Mouse (Mus musculus) lung, postnatal 10 days (tissue): ENCODE data around the gene H2afx.
"Not testable (repeated sequence)": the region's sequence is repeated elsewhere in the genome, so short reads cannot be mapped to it uniquely, and the experiment has no call there.

ENCODE experiments used
- DNase-seq: peaks from one replicate; pipeline ENCODE4 v3.0.0; 2021

Gene H2afx

DNA sequence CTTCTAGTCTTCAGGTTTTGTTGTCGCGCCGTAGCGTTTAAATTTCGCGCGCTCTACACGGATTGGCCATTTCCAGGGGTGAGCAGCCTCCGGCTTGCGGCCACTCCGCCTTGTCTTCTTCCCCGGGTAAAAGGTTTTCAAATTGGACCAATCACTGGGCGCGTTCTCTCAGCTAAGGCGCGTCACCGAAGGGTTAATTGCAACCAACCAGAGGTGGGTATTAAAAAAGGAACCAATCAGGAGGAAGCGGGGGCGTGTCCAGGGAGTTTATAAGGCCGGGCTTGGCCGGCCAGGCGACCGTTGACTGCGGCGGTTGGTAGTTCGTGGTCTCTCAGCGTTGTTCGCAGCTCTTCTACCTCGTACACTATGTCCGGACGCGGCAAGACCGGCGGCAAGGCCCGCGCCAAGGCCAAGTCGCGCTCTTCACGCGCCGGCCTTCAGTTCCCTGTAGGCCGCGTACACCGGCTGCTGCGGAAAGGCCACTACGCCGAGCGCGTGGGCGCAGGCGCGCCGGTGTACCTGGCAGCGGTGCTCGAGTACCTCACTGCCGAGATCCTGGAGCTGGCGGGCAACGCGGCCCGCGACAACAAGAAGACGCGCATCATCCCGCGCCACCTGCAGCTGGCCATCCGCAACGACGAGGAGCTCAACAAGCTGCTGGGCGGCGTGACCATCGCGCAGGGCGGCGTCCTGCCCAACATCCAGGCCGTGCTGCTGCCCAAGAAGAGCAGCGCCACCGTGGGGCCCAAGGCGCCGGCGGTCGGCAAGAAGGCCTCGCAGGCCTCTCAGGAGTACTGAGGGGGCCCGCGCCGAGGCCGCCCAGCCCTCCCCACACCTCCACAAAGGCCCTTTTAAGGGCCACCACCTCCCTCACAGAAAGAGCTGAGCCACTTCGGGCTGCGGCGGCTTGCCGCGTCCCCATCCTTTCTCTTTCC lies at the start of gene H2afx:
Gene H2afx, plus strand, starts transcription at position 299 of the 935 bp plus-strand sequence.
- DNase-seq, result peak; percentile 99

DNA sequence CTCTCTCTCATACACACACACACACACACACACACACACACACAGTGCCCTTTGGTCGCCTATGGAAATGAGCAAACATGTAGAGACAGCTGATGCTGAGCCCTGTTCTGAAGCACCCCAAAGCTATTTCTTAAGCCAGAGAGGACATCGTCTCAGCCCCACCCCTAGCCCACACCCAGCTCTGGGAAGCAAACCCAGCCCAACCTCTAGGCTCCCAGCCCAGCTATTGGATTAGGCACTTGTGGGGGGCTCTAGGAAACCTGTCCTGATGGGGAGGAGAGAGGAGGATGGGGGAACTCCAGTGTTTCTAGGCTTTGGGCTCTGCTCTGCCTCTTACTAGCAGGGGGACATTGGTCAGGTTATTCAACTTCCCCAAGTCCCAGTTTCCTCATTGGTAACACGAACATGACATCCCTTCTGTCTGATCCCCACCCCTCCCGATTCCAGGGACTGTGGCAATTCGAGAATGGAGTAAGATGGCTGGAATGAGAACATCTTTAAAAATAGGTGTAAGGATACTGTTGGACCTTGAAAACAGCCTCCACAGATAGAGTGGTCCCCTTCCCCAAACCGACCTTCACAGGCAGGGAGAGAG lies 48.1 kb upstream of the H2afx start:
- peak; percentile 19 for DNase-seq

DNA sequence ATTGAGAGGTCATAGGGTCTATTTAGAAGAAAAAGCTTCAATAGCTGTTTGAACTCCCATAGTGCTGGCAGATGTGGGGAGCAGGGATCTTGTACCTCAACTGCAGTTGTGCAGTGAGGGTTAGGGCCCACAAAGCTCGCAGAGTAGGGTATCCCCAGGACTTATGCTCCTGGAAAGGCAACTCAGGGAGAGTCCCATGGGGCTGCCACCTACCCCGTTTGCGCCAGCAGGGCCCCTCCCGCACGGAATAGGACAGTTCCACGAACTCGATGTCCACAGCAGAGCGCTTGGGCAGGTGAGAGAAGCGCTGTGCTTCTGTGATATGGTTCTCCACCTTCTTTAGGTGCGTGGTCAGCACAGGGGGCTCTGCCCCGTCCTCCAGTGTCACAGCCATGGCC lies 47.5 kb upstream of the H2afx start:
- DNase-seq, result no peak

DNA sequence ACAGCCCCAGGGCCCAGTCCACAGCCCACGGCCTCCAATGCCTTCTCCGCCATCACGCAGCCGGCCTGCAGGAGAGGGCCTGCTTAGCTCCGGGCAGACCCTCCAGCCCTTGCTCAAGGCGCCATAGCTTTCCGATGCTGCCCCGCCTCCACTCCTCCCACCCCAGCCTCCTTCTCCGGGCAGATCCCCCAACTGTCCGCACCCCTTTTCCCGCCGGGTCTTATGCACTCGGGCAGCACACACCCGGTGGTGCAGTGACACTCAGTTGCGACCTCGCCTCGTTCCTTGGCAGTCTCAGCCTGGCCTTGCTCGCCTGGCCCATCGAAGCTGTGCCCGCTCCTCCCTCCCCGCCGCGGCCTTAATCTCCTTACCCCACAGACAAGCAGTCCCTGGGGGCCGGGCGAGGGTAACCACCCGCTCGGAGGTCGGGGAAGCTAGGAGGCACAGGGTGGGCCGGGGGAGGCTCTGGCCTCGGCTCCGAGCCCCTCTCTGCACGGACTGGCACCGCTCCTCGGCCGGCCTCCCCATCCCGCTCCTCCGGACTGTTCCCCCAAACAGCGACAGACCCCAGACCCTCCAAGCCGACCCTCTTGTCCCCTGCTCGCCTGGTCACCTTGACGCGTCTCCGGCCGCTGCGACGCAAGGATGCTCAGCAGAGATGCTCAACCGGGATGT lies 47.0 kb upstream of the H2afx start:
- DNase-seq, result peak; percentile 37

DNA sequence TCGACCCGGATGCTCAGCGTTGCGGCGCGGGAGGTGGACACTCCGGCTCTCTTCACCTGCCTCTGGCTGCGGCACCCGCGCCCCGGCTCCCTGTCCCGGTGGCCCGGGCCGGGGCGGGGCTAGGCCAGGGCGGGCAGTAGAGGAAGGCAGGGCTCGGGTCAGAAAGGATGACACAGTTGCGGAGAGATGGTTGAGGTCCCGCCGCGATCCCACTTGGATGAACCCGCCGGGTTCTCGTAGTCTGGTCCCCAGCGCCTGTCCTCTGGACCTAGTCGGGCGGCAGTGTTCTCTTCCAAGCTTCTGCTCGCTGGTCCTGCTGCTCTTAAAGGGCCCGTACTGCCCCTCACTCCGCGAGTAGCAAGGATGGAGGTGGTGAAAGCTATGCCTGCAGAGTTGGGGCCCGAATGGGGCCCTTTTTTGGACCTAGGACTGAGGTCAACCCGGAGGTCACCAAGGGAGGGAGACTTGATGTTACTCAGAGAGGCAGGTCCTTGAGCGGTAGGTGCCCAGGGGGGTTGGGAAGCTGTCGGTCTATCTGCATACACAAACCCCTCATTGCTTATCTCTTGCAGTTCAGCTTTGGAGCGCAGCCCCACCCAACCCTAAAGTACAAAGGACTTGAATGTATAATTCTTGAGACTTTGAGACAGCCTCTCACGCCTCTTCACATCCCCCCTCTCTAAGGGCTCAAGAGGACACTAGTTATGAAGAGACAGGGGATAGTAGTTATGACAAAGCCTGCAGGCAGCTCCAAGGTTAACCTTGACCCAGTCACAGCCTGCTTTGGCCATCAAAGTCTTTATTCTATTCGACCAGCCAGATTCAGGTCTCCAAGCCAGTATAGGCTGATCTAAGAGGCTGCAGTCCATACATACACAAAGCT lies 46.2 kb upstream of the H2afx start, which contains the start of gene Abcg4:
Gene Abcg4, minus strand, starts transcription at position 540 of the 883 bp plus-strand sequence.
- peak; percentile 21 for DNase-seq

DNA sequence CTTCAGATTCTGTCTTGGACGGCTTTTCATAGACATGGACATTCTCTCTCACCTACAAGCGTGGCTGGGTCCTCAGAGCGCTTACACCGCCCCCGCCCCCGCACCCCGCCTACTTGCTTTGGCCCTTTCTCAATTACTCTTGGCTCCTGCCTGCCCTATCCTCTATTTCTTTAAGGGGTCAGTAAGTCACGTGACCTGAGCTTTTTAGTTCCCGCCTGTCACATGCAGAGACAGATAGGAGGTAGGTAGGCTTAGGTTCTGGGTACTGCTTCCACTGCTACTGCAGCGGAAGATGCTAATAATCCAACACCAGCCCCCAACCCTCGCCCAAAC lies 45.6 kb upstream of the H2afx start:
- no peak for DNase-seq

DNA sequence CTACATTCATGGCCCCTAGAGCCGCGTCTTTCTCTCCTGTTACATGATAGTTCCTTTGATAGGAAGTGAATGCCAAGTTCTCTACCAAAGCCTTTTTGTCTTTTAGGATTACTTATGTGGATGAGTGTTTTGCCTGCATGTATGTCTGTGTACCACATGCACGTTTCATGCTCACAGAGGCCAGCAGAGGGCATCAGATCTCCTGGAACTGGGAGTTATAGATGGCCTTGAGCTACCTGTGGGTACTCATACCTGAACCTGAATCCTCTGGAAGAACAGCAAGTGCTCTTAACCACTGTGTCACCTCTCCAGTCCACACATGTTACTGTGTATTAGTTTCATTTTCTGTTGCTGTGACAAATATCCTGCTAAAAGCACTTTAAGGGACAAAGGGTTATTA lies 42.0 kb upstream of the H2afx start:
- peak; percentile 61 for DNase-seq

DNA sequence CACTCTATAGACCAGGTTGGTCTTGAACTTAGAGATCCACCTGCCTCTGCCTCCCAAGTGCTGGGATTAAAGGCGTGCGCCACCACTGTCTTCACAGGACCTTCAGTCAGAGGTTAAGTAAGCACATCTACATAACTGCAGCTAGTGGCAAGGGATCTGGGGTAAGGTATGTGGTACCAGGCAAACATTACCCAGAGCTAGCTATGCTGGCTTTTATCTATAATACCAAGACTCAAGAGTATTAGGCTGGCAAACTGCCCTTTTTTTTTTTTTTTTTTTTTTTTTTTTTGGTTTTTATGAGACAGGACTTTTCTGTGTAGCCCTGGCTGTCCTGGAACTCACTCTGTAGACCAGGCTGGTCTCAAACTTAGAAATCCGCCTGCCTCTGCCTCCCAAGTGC lies 34.5 kb upstream of the H2afx start:
- DNase-seq, result not testable (repeated sequence)

DNA sequence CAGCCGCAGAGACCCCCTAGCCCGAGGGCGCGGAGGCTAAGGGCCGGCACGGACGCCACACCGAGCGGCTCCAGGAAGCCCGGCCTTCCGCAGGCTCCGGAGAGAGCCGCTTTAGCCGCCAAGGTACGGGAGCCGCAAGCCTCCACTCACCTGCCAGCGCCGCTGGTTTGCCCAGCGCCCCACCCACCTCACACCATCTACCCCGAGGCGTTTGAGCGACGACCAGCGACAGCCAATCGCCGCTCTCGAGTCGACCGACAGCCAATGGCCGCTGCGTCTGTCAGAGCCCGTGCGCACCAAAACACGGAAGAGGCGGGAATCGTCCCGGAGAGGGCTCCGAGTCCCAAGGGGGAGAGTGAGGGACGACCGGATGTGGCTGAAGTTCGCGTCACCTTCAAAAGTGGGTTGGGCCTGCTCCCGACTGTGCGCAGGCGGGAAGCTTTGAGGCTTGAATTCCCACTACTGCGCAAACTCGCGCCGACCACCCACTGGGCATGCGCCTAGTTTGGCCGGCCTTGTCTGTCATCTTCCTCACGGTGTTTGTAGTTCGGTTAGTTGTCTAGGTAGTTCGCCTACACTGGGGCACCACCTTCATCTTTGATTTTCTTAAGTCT lies 28.9 kb upstream of the H2afx start, which contains the start of gene Hinfp:
Gene Hinfp, minus strand, starts transcription at position 206 of the 614 bp plus-strand sequence.
- peak; percentile 99 for DNase-seq

DNA sequence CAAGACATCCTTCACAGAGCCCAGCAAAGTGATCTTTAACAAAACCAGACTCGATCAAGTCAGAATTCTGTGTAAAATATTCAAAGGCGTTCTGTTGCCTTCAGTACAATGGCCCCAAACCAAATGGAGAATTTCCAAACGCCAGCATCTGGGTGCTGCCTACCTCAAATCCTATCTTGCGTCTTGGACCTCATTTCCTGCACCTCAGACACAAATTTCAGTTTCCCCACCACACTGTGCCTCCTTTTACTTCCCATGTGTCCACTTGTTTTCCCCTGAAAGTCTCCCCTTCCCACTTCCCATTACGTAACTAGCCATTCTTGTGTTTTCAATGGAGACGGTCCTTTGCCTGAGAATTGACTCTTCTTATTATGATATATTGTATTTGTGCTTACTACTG lies 28.0 kb upstream of the H2afx start:
- no peak for DNase-seq

DNA sequence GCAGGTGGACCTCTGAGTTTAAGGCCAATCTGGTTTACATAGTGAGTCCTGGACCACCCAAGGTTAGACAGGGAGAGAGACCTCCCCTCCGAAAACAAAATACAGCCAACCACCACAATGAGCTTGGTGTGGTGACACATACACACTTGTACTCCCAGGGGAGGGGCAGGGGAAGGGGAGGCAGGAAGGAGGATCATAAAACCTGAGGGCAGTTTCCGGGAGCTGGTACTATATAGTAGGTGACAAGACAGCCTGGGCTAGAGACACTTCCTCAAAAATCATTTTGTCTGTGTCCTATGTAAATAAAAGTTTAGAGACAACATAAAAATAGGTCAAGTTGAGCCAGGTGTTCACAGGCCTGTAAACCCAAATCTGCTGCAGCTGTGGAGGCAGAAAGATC lies 27.2 kb upstream of the H2afx start:
- no peak for DNase-seq

DNA sequence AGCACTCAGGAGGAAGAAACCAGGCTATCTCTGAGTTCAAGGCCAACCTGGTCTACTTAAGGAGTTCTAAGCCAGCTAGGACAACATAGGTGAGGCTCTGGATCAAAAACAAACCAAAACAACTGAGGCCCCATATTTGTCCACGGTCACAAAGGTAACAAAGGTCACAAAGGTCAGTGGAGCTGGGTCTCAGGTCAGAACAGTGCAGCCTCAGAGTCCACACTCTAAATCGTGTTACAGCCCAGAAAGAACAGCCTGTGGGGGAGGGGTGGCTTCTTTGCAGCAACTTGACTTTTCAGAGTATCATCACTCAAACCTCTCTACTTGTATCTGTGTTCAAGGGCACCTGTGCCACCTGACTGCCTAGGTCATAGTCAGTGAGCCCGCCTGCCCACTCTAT lies 24.7 kb upstream of the H2afx start:
- DNase-seq, result no peak

DNA sequence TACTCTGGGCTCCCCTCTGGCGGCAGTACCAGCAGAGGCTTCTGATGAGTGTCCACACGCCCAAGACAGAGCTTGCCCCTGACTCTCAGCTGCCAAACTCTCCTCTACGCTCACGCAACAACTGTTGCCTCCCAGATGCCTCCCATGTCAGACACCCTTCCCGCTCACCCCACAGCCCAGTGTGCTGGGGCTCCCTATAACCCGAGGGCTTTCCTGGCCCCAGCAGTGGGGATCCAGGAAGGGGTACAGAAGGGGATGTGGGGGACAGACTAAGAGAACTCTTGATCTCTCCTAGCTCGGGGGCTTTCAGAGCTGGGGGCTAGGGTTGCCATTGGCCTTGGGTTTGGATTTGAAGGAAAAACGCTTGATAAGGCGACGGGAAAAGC lies 23.8 kb upstream of the H2afx start:
- no peak for DNase-seq

DNA sequence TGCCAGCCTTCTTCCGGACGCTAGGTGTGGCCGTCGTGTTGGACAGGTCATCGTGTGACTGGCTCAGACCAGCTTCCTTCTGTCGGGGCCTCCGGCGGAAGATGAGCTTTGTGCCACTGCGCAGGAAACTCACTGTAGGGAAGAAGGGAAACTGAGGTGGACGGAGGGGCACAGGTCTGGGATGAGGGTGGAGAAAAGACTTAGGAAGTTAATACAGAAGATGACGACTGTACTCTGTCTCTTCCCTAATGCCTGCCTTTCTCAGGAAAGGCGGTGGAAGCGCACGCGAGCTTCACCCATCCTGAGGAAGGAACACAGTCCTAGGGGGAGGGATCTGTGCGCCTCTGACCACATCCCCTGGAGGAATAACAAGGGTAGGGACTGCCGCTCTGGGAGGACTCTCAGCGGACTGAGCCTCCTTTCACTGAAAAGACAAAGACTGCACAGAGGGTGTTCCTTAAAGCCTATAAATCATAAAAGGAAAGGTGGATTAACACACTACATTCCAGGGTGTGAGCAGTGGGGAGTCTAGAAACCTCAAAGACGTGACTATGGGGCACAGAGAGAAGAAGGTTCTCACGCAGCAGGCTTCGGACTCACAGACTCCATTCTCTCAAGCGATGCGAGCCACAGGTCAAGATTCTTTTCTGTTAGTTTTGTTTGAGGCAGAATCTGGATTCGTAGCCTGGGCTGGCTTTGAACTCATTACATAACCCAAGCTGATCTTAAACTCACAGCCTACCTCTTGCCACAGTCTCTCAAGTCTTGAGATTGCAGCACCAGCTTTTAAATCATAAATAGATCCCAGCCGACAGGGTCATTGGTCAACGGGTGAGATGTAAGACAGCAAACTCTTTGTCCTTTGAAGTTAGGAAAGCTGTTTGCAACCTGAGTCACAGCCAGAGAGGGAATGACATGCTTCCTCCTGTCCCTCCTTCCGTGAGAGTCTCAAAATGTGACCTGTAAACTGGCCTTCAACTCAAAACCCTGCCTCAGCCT lies 23.1 kb upstream of the H2afx start:
- DNase-seq, result peak; percentile 68

DNA sequence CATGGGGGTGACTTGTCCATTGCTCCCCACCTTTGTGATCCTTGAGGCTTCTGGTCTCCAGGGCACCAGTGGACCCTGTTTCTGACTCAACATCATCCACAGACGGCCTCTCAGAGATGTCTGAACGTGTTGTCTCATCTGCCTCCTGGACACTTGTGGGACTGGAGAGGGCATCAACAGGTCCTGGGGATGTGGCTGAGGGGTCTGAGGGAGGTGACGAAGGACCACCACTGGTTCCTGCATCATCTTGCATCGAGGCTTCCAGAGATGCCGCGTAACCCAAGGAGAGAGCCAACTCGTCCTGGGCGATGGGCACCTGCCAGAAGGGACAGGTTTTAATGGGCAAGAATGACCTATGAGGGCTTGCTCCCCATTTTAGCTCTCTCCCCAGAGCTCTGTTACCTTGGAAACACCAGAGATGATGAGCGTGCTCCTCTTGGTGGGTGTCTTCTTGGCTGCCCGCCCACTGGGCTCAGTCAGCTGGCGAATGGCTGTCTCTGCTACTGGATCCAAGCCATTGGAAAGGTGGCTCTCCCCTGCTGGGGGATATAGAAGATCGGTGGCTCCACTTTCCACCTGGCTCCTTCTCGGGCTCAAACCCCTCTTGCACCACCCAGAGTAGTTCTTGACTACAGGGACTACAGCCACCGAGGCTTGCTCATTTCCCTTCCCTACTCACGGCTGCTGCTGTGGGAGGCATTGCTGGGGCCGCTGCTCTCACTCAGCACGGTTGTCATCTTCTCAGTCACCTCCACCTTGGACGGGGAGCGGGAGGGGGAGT lies 20.8 kb upstream of the H2afx start:
- no peak for DNase-seq

DNA sequence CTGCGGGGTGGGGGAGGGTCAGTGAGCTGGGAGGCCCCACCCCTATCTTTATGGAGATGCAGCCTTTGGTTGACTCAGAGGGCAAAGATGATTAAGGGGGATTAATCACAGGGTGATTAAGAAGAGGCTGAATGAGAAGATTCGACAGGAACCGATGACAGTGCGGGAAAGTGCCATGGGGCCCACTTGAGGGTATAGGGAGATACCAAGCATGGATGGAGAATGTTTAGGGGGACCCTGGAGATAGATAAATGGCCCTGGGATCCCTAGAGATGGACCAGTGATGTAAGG lies 20.3 kb upstream of the H2afx start:
- DNase-seq, result no peak

DNA sequence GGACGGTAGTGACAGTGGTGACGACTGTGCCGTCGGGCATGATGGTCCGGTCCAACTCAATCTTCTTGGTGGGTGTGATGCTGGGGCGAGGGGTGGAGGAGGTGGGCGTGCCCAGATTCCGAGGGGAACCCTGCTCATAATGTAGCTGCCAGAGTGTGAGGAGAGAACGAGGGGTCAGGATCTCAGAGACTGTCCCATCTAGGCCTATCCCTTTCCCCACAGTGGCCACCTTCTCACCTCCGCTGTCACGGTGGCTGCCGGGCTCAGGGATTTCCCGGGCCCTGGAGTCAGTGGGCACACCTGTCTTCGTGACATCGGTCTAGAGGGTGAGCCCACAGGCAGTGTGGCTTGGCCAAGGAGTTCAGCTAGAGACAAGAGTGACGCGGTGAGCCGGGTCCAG lies 19.6 kb upstream of the H2afx start:
- no peak for DNase-seq

DNA sequence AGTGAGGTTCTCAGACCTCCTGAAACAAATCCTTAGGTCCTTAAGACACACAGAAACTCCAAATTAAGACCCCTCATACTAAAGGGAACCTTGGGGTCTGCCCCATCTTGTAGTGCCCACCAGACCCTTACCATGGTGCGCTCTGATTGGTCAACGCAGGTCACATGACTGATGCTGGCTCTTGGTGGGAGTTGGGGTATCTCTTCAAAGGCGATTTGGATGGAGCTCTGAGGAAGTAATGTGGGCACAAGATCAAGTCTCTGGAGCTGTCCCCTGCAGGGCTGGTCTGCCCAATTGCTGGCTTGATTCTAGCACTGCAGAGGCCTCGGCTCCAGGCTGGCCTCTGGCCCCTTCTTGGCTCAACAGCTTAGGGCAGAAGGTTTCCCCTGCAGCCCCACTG lies 17.0 kb upstream of the H2afx start:
- DNase-seq, result no peak

DNA sequence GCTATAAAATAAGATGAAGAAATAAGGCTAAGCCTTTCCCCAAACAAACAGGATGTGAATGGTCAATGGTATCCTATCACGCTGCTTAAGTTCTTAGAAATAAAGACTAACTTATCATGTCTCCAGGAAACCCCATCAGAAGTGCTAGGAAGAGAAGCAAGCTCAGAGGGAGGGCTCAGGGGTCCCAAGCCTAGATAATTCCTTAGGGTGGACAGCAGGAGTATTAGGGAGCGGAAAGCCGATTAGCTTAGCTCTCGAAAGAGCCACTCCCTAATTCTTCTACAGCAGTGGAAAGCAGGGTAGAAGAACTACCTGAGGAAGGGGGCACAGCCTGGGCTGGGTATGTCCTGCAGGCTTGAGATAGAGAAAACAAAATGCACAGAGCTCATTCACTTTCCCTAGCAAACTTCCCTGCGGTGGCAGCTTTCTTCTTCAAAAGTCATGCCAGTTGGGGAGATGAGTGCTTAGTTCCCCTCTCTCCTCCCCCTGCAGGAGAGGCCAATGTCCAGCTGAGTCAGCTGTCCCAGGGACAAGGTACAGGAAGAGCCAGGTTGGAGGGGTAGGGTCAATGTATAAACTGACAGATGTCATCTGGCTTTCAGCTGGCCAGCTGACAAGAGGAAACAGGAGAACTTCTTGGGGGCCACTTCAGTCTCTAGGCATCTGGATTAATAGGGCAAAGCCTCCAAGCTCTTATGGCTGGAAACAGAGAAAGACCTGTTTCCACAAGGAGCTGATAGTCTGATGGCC lies 16.2 kb upstream of the H2afx start:
- no peak for DNase-seq

DNA sequence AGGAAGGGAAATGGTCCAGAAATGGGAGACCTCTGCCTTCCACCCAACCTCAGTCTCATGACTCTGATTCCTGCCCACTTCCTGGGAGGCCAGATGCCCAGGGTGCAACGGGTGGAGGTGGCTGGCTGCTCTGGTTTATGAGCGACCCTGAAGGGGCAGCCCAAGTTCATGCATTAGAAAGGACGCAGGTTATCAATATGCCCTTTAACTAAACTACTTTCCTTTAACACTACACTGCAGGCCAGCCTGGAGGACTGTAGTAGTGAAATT lies 15.7 kb upstream of the H2afx start:
- DNase-seq, result no peak
